Mouse (Mus musculus) lung, adult 2 months (tissue): ENCODE results near the gene Ephb4.

Experiments
- CTCF ChIP-seq: fragments of 200-500 bp; IDR thresholded peaks from 2 replicates; pipeline ENCODE4 v1.5.1; 2011; ENCODE audit warnings: mild to moderate bottlenecking, low read length, control low read depth; ENCODE audit not compliant: insufficient read depth
- POLR2A ChIP-seq: fragments of 200-500 bp; IDR thresholded peaks from 2 replicates; pipeline ENCODE4 v1.6.1; 2011; ENCODE audit warnings: low read depth, mild to moderate bottlenecking, control low read depth, low read length, borderline replicate concordance; ENCODE audit errors: extremely low read depth

GRCm38 (mm10) chr5:137306439-137307005 lies 43.4 kb upstream of the Ephb4 start:
- TF ChIP-seq CTCF (no peak), POLR2A (no peak)
